Mouse (Mus musculus) embryonic facial prominence, embryonic 15.5 days (tissue): ENCODE results near the gene Anxa7. TPM values are rescaled to one million over a fixed set of nuclear protein-coding genes. Genes with fewer than 3 reads are reported as not detected.

ENCODE experiments used
- ATAC-seq: fragments of 200-750 bp; cut with Nextera tagmentation; 2 replicates; pipeline ENCODE4 v1.8.0; 2017; ENCODE audit warnings: low read depth, moderate TSS enrichment; ENCODE audit not compliant: insufficient number of reproducible peaks, low FRiP score, low TSS enrichment
- H3K27ac ChIP-seq: fragments of 300-500 bp; sonication (generic); replicated peaks from 2 replicates; pipeline ENCODE4 v1.5.1; 2015; ENCODE audit warnings: mild to moderate bottlenecking, inconsistent platforms
- H3K27me3 ChIP-seq: fragments of 300-500 bp; sonication (generic); 2 replicates; pipeline ENCODE4 v1.6.1; 2015; ENCODE audit warnings: inconsistent platforms
- H3K36me3 ChIP-seq: fragments of 300-500 bp; sonication (generic); 2 replicates; pipeline ENCODE4 v1.6.1; 2015; ENCODE audit warnings: mild to moderate bottlenecking, inconsistent platforms
- H3K4me1 ChIP-seq: fragments of 300-500 bp; sonication (generic); 2 replicates; pipeline ENCODE4 v1.6.1; 2015; ENCODE audit warnings: inconsistent platforms
- H3K4me2 ChIP-seq: fragments of 300-500 bp; sonication (generic); replicated peaks from 2 replicates; pipeline ENCODE4 v1.6.1; 2015; ENCODE audit warnings: mild to moderate bottlenecking, inconsistent platforms
- H3K4me3 ChIP-seq: fragments of 300-500 bp; sonication (generic); replicated peaks from 2 replicates; pipeline ENCODE4 v1.5.1; 2015; ENCODE audit warnings: mild to moderate bottlenecking, inconsistent platforms
- H3K9ac ChIP-seq: fragments of 300-500 bp; sonication (generic); 2 replicates; pipeline ENCODE4 v1.6.1; 2015; ENCODE audit warnings: inconsistent platforms
- H3K9me3 ChIP-seq: fragments of 300-500 bp; sonication (generic); replicated peaks from 2 replicates; pipeline ENCODE4 v1.6.1; 2016; ENCODE audit warnings: inconsistent platforms
- WGBS: fragments of 180-500 bp; shearing (Covaris S2); methylation state at CpG from one replicate; pipeline ENCODE4 v1.1.7; 2015; 5-methylcytosine and 5-hydroxymethylcytosine counted together
- polyA plus RNA-seq: library from polyadenylated mRNA; unstranded; fragments of >200 nt; fragmentation: Nextera tagmentation; extraction: Ambion mirVana; gene quantifications from 2 replicates; pipeline ENCODE4 v1.2.1, GENCODE M21; 2015

Gene Anxa7
- polyA plus RNA-seq, 1 experiment from 2014 or later, result 61.7 TPM

- Histone ChIP-seq H3K4me1 (peaks cover 18% of the 10 kb centered on the region; the same call in 1 of the 2 replicates), H3K4me2 (peak overlapping the region; percentile 74), H3K27ac (peak overlapping the region; percentile 80), H3K36me3 (no peaks in the 10 kb centered on the region), H3K9ac (peak overlapping the region; percentile 53; the same call in 1 of the 2 replicates), H3K27me3 (no peaks in the 10 kb centered on the region), H3K4me3 (peak overlapping the region; percentile 76), H3K9me3 (no peaks in the 10 kb centered on the region)
- WGBS, result 4% methylated on average over 7 of the region's 7 CpGs
- ATAC-seq, result no peak
These were observed 1.1 kb downstream of the Anxa7 start for GRCm38 (mm10) chr14:20478801-20479200.

DNA sequence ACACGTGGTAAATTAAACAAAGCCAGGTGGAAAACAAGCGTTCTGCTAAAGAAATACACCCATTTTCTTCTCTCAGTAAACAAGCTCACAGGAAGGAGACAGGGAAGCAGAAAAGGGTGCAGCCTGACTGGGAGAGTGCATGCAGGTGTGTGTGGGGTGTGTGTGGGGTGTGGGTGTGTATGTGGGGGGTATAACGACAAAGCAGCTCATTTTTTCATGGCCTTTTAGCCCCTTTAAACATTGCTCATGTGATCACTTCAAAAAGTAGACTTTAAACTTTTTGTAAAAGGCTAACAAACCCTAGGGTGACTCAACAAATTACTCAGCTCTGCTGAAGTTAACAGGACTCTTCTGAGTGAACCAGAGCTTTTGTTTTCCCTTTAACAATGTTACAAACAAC, 1.5 kb downstream of the Anxa7 start:
- Histone ChIP-seq H3K27me3 (no peaks in the 10 kb centered on the region), H3K4me2 (peak overlapping the region; percentile 74), H3K4me3 (peak overlapping the region; percentile 76), H3K4me1 (peaks cover 18% of the 10 kb centered on the region; the same call in 1 of the 2 replicates), H3K9me3 (no peaks in the 10 kb centered on the region), H3K27ac (peak overlapping the region; percentile 68), H3K36me3 (peaks cover 3% of the 10 kb centered on the region; the same call in 1 of the 2 replicates), H3K9ac (no peak overlapping the region)
- no peak for ATAC-seq
- WGBS, result 31% methylated on average over 3 of the region's 3 CpGs

DNA sequence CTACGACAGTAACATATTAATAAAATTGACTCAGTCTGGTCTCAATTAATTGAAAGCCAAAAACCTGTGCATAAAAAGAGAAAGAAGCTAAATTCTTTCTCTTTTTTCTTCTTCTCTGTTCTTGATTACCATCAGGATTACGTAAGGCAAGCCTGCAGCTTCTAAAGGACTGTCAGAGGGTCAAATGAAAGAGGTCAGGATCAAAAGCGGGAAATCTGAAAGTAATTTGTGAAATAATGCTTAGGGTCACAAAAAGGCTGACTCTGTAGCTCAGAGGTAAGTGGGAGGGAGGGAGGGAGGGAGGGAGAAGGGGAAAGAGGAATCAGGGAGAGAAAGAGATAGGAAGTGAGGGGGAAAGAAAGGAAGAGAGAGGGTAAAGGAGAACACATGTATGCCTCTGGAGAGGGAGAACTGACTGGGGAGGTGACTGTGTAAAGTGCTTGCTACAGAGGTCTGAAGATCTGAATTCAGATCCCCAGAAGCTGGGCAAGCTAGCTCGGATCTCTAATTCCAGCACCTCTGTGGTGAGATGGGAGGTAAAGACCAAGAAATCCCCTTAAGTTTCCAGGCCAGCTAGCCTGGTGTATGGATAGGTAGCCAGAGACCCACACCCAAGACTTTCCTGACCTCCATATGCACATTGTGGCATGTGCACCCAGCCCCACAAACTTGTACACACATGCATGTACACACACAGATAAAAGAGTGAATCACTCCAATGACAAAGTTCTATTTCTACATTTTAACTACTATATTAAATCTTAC, 2.5 kb downstream of the Anxa7 start:
- Histone ChIP-seq H3K27ac (no peak overlapping the region), H3K4me3 (no peak overlapping the region), H3K9me3 (no peaks in the 10 kb centered on the region), H3K27me3 (no peaks in the 10 kb centered on the region), H3K9ac (no peak overlapping the region), H3K36me3 (peaks cover 7% of the 10 kb centered on the region; the same call in 1 of the 2 replicates), H3K4me1 (peaks cover 18% of the 10 kb centered on the region; the same call in 1 of the 2 replicates), H3K4me2 (no peak overlapping the region)
- 29% methylated on average over 4 of the region's 4 CpGs for WGBS
- ATAC-seq, result no peak

GRCm38 (mm10) chr14:20460216-20460615, 19.7 kb downstream of the Anxa7 start:
- Histone ChIP-seq H3K4me3 (no peak overlapping the region), H3K4me1 (0 out of 2 replicates have a peak, but pooled peaks cover 4% of the 10 kb centered on the region), H3K9me3 (no peaks in the 10 kb centered on the region), H3K27ac (no peak overlapping the region), H3K36me3 (peaks cover 83% of the 10 kb centered on the region), H3K9ac (no peak overlapping the region), H3K27me3 (no peaks in the 10 kb centered on the region), H3K4me2 (no peak overlapping the region)
- ATAC-seq, result no peak
- 51% methylated on average over 14 of the region's 14 CpGs for WGBS

DNA sequence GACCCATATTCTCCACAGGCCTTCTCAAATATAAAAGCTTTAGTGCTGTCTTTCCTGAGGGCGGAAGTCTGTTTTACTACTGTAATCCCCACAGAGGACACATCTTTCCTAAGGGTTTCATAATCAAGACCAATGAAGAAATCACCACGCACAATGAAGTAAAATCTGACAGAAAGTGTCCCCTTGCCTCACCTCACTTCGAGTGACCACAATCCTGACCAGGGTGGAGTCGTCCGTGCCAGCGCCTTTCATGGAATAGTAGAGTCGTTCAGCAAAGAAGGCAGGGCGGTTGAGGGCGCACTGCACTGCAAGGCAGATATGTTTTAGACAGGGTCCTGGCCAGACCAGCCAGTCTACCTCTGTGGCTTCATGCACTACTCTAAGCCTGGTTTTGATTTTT, 21.6 kb downstream of the Anxa7 start:
- 0 out of 2 replicates have a peak, but pooled peaks cover 4% of the 10 kb centered on the region for H3K4me1 ChIP-seq
- WGBS, result 92% methylated on average over 9 of the region's 9 CpGs
- no peak overlapping the region for H3K27ac ChIP-seq
- no peak overlapping the region for H3K4me2 ChIP-seq
- H3K27me3 ChIP-seq, result no peaks in the 10 kb centered on the region
- no peak overlapping the region for H3K4me3 ChIP-seq
- ATAC-seq, result no peak
- no peak overlapping the region for H3K9ac ChIP-seq
- H3K9me3 ChIP-seq, result no peaks in the 10 kb centered on the region
- peaks cover 69% of the 10 kb centered on the region for H3K36me3 ChIP-seq

DNA sequence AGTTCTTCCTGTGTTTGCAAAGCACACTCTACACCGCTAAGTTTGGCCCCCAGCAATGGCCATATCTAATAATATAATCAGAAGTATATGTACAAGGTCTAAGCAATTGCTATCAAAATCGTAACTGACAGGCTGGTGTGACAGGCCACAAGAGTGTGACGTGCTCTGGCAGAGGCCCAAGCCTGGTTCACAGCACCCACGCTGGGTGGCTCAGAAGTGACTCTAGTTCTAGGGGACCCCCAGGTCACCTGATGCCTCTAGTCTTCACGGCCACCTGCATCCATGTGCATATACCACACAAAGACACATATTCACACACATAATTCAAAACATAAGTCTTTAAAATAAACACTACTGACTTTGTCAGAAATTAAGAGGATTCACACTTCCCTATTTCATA, 27.0 kb downstream of the Anxa7 start:
- Histone ChIP-seq H3K27ac (no peak overlapping the region), H3K9ac (no peak overlapping the region), H3K36me3 (peaks cover 22% of the 10 kb centered on the region), H3K9me3 (no peaks in the 10 kb centered on the region), H3K27me3 (no peaks in the 10 kb centered on the region), H3K4me3 (no peak overlapping the region), H3K4me1 (no peaks in the 10 kb centered on the region), H3K4me2 (no peak overlapping the region)
- ATAC-seq, result no peak
- WGBS, result 75% methylated on average over 5 of the region's 5 CpGs

DNA sequence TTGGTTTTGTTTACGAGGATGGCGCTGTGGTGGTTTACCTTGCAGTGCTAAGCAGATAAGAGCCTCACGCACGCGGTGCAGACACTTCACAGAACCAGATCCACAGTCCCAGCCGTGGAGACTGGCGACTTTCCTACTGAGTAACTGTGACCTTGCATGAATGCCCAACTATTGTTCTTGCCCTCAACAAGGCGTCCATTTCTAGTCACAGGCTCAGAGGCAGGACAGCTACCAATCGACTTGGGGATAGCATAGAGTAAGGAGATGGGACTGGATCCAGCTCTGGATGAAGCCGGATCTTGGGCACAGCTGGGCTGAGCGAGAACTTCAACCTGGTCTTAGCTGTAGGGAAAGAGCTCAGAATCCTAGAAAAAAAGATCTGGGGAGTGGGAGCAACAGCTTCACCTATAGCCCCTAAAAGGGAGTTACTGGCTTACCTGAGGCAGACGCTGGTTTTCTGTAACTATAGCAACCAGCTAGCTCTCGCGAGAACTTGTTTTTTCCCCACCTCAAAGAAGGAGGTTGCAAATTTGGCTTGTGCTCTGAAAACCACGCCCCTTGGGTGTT, 28.1 kb downstream of the Anxa7 start, which contains the start of gene Cfap70:
TSS of gene Cfap70 (minus strand) at position 462 of the 567 bp plus-strand sequence.
- H3K27me3 ChIP-seq, result no peaks in the 10 kb centered on the region
- H3K36me3 ChIP-seq, result peaks cover 15% of the 10 kb centered on the region
- H3K4me1 ChIP-seq, result no peaks in the 10 kb centered on the region
- peak; percentile 70 for ATAC-seq
- H3K9ac ChIP-seq, result no peak within 1 kb of the TSS
- 1% methylated on average over 15 of the region's 15 CpGs for WGBS
- peak within 1 kb of the TSS; percentile 62 for H3K4me2 ChIP-seq
- H3K9me3 ChIP-seq, result no peaks in the 10 kb centered on the region
- peak within 1 kb of the TSS; percentile 46 for H3K4me3 ChIP-seq
- H3K27ac ChIP-seq, result 0 out of 2 replicates have a peak within 1 kb of the TSS, but pooled peaks have one; percentile 13

DNA sequence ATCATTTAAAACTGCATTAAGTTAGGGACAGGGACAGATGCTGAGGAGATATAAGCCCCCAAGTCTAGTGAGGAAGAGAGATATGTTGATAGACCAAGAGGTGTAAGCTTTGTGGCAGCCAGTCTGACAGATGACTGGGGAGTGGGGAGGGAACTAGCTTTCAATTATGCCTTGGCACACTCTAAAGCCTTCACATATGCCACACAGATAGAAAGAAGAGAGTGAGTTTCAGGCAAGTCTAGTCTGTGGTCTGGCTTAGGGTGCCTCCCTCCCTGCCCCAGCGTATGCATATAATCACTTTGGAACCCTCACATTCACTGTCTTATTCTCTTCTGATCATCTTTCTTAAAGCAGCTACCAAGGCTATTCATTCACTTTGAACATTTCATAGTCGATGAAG, 28.6 kb downstream of the Anxa7 start:
- Histone ChIP-seq H3K4me3 (peak overlapping the region; percentile 46), H3K9ac (no peak overlapping the region), H3K4me1 (no peaks in the 10 kb centered on the region), H3K9me3 (no peaks in the 10 kb centered on the region), H3K27ac (0 out of 2 replicates have a peak overlapping the region, but pooled peaks have one; percentile 13), H3K4me2 (peak overlapping the region; percentile 62), H3K36me3 (peaks cover 10% of the 10 kb centered on the region), H3K27me3 (no peaks in the 10 kb centered on the region)
- 0 out of 2 replicates have a peak, but pooled peaks have one; percentile 24 for ATAC-seq
- 12% methylated on average over 2 of the region's 2 CpGs for WGBS

DNA sequence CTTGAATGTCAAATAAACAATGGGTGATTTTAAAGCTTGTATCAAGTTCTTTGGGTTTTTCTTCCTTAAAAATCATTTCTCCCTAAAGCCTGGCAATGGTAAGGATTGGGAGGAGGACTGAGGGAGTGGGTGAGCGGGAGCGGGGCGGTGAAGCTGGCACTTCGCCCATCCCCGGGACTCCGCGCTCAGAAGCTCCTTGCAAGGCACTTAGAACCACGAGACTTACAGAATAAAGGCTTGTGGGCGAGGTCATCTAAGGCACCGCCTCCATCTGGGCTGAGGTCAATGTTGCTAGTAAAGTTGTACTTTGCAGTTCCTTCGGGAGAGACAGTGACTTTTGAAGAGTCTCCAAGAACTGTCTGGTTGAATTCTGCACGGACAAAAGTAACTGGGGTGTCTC, 32.7 kb downstream of the Anxa7 start:
- no peak overlapping the region for H3K4me3 ChIP-seq
- no peaks in the 10 kb centered on the region for H3K9me3 ChIP-seq
- no peaks in the 10 kb centered on the region for H3K27me3 ChIP-seq
- no peak overlapping the region for H3K4me2 ChIP-seq
- no peak for ATAC-seq
- 47% methylated on average over 12 of the region's 12 CpGs for WGBS
- no peaks in the 10 kb centered on the region for H3K36me3 ChIP-seq
- H3K4me1 ChIP-seq, result no peaks in the 10 kb centered on the region
- no peak overlapping the region for H3K9ac ChIP-seq
- H3K27ac ChIP-seq, result no peak overlapping the region

GRCm38 (mm10) chr14:20442252-20442651, 37.7 kb downstream of the Anxa7 start:
- H3K27ac ChIP-seq, result no peak overlapping the region
- H3K36me3 ChIP-seq, result no peaks in the 10 kb centered on the region
- H3K4me1 ChIP-seq, result no peaks in the 10 kb centered on the region
- H3K4me3 ChIP-seq, result no peak overlapping the region
- H3K27me3 ChIP-seq, result no peaks in the 10 kb centered on the region
- 47% methylated on average over 17 of the region's 17 CpGs for WGBS
- no peaks in the 10 kb centered on the region for H3K9me3 ChIP-seq
- ATAC-seq, result no peak
- no peak overlapping the region for H3K9ac ChIP-seq
- H3K4me2 ChIP-seq, result no peak overlapping the region

- Histone ChIP-seq H3K27me3 (no peaks in the 10 kb centered on the region), H3K9me3 (no peaks in the 10 kb centered on the region), H3K36me3 (no peaks in the 10 kb centered on the region), H3K4me3 (no peak overlapping the region), H3K27ac (no peak overlapping the region), H3K4me2 (no peak overlapping the region), H3K4me1 (no peaks in the 10 kb centered on the region), H3K9ac (no peak overlapping the region)
- no peak for ATAC-seq
- WGBS, result 68% methylated on average over 6 of the region's 6 CpGs
These were observed 43.0 kb downstream of the Anxa7 start for GRCm38 (mm10) chr14:20436976-20437375.
